Mouse (Mus musculus): ENCODE results near the gene Insrr.
"Not testable (repeated sequence)": the region's sequence is repeated elsewhere in the genome, so short reads cannot be mapped to it uniquely, and the experiment has no call there.

Insrr gene

GRCm38 (mm10) chr3:87838622-87839021 is 41.9 kb downstream of the Insrr start:
- DNase-seq: peak; percentile 84

- DNase-seq: no peak
These were observed 44.1 kb downstream of the Insrr start for GRCm38 (mm10) chr3:87840858-87841257.

- no peak for DNase-seq
These were observed 48.2 kb downstream of the Insrr start for GRCm38 (mm10) chr3:87844981-87845380.

GRCm38 (mm10) chr3:87846186-87846585 is 49.4 kb downstream of the Insrr start:
- DNase-seq: no peak

GRCm38 (mm10) chr3:87846650-87847110 is 49.9 kb downstream of the Insrr start, which contains the start of gene Sh2d2a:
Gene Sh2d2a (plus strand): TSS chr3:87846755.
- DNase-seq: no peak

GRCm38 (mm10) chr3:87847680-87848079 is 50.9 kb downstream of the Insrr start:
- no peak for DNase-seq

- DNase-seq: no peak
These were observed 52.4 kb downstream of the Insrr start for GRCm38 (mm10) chr3:87849117-87849516.

GRCm38 (mm10) chr3:87854795-87855568 is 58.2 kb downstream of the Insrr start:
- DNase-seq: peak; percentile 77

GRCm38 (mm10) chr3:87855936-87856335 is 59.2 kb downstream of the Insrr start:
- peak; percentile 26 for DNase-seq

GRCm38 (mm10) chr3:87857666-87858065 is 60.9 kb downstream of the Insrr start:
- DNase-seq: no peak

GRCm38 (mm10) chr3:87859813-87860212 is 63.1 kb downstream of the Insrr start:
- peak; percentile 76 for DNase-seq

GRCm38 (mm10) chr3:87864111-87864510 is 67.4 kb downstream of the Insrr start:
- DNase-seq: not testable (repeated sequence)
